Mouse (Mus musculus) midbrain, postnatal 0 days (tissue): ENCODE results near the gene Lgi4. TPM values are rescaled to one million over a fixed set of nuclear protein-coding genes. Genes with fewer than 3 reads are reported as not detected.

ENCODE experiments used
- ATAC-seq: fragments of 200-750 bp; cut with Nextera tagmentation; 2 replicates; pipeline ENCODE4 v1.8.0; 2017; ENCODE audit warnings: moderate number of reproducible peaks, mild to moderate bottlenecking, moderate TSS enrichment, moderate library complexity; ENCODE audit not compliant: low FRiP score
- DNase-seq: peaks from one replicate; pipeline ENCODE4 v3.0.0-alpha.2; 2015; ENCODE audit warnings: low spot score
- H3K27ac ChIP-seq: fragments of 300-500 bp; sonication (generic); 2 replicates; pipeline ENCODE4 v1.5.1; 2014; ENCODE audit warnings: low read depth, mild to moderate bottlenecking, low read length, mixed read lengths
- H3K27me3 ChIP-seq: fragments of 300-500 bp; sonication (generic); 2 replicates; pipeline ENCODE4 v1.6.1; 2014; ENCODE audit warnings: low read length, control low read depth, mixed read lengths; ENCODE audit not compliant: insufficient read depth
- H3K36me3 ChIP-seq: fragments of 300-500 bp; sonication (generic); 2 replicates; pipeline ENCODE4 v1.6.1; 2014; ENCODE audit warnings: low read length, control low read depth, mixed read lengths; ENCODE audit not compliant: insufficient read depth
- H3K4me1 ChIP-seq: fragments of 300-500 bp; sonication (generic); 2 replicates; pipeline ENCODE4 v1.6.1; 2014; ENCODE audit warnings: mild to moderate bottlenecking, control low read depth, antibody characterized with exemption, low read length, mixed read lengths; ENCODE audit not compliant: insufficient read depth
- H3K4me2 ChIP-seq: fragments of 300-500 bp; sonication (generic); 2 replicates; pipeline ENCODE4 v1.6.1; 2014; ENCODE audit warnings: low read depth, mild to moderate bottlenecking, low read length, mixed read lengths; ENCODE audit not compliant: poor library complexity, severe bottlenecking
- H3K4me3 ChIP-seq: fragments of 300-500 bp; sonication (generic); 2 replicates; pipeline ENCODE4 v1.5.1; 2014; ENCODE audit warnings: low read depth, mild to moderate bottlenecking, low read length, moderate library complexity
- H3K9ac ChIP-seq: fragments of 300-500 bp; sonication (generic); replicated peaks from 2 replicates; pipeline ENCODE4 v1.6.1; 2014; ENCODE audit warnings: mild to moderate bottlenecking, low read length, moderate library complexity, mixed read lengths; ENCODE audit not compliant: poor library complexity, severe bottlenecking
- H3K9me3 ChIP-seq: fragments of 300-500 bp; sonication (generic); 2 replicates; pipeline ENCODE4 v1.6.1; 2016; ENCODE audit warnings: low read length, control low read depth
- CTCF ChIP-seq: IDR thresholded peaks from 2 replicates; pipeline ENCODE4 v1.5.1; 2016; ENCODE audit warnings: antibody characterized with exemption, mild to moderate bottlenecking
- WGBS: fragments of 180-500 bp; shearing (Covaris S2); extraction: QIAGEN DNeasy Blood & Tissue Kit; methylation state at CpG from one replicate; pipeline ENCODE4 v1.1.7; 2014; 5-methylcytosine and 5-hydroxymethylcytosine counted together
- polyA plus RNA-seq: library from polyadenylated mRNA; unstranded; fragments of >200 nt; fragmentation: Nextera tagmentation; extraction: Ambion mirVana; gene quantifications from 2 replicates; pipeline ENCODE4 v1.2.1, GENCODE M21; 2015
- total RNA-seq: library from RNA; depleted of rRNA; stranded (reverse); fragments of >200 nt; gene quantifications from 2 replicates; pipeline ENCODE4 v1.2.3, GENCODE M21; 2014

The Lgi4 gene
- total and polyA plus RNA-seq, 2 experiments from 2014 or later = 0.56 to 1.3 TPM

DNA sequence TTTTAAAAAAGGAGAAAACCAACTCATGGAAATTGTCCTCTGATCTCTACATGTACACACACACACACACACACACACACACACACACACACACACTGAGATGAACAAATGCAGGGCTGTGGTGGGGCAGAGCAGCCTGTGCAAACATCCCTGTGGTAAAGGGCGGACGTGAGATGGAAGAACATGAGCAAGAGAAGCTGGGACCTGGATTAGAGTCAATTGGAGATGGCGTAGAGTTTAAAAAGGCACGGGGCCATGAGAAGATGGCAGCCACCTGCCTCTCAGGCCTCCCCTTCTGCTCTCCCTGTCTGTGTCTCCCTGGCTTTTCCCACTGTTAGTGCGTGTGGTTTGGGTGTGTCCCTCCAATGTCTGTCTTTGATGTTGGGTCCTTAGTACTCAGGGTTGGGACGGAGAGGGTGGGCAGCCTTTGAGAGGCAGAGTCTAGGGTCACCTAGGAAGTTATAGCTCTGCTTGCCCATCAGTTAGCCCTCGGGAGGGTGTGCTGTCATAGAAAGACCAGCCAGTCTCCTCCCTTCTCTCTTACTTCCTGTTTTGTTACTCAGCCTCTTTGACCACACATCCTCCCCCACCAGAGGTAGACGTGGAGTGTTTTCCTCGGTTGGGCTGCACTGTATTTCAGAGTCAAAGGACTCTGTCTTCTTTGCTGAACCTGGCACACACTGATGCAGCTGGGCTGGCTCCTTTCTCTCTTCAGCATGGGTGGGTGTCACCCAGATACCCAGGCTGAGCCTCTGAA lies 25.6 kb upstream of the Lgi4 start:
- Histone ChIP-seq H3K36me3 (peaks cover 5% of the 10 kb centered on the region; the same call in 1 of the 2 replicates), H3K27ac (no peak overlapping the region), H3K4me1 (no peaks in the 10 kb centered on the region), H3K4me2 (no peak overlapping the region), H3K9ac (no peak overlapping the region), H3K9me3 (no peaks in the 10 kb centered on the region), H3K4me3 (no peak overlapping the region), H3K27me3 (no peaks in the 10 kb centered on the region)
- no peak for TF ChIP-seq CTCF
- 77% methylated on average over 9 of the region's 9 CpGs for WGBS
- ATAC-seq = no peak
- DNase-seq = no peak

DNA sequence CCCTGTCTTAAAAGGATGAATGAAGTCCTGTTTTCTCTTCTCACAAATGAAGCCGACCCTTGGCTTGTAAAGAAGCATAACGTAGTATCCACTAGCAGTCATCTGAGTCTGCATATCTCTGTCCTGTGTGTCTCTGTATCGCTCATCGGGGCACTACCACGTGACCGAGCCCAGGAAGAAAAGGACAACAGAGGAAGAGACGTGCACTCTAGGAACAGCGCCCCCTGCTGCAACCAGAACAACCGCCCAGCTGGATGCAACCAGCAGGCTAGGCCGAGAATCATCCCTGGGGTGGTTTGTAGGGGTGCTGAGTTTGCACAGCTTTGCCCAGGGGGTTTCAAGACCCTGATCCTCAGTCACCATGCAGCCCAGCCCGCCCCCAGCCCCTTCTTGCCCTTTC lies 24.4 kb upstream of the Lgi4 start:
- TF ChIP-seq CTCF = peak; percentile 37
- Histone ChIP-seq H3K4me2 (no peak overlapping the region), H3K4me3 (no peak overlapping the region), H3K27me3 (no peaks in the 10 kb centered on the region), H3K27ac (no peak overlapping the region), H3K4me1 (no peaks in the 10 kb centered on the region), H3K36me3 (peaks cover 5% of the 10 kb centered on the region; the same call in 1 of the 2 replicates), H3K9ac (no peak overlapping the region), H3K9me3 (no peaks in the 10 kb centered on the region)
- ATAC-seq (no peak), DNase-seq (no peak)
- 62% methylated on average over 11 of the region's 11 CpGs for WGBS

DNA sequence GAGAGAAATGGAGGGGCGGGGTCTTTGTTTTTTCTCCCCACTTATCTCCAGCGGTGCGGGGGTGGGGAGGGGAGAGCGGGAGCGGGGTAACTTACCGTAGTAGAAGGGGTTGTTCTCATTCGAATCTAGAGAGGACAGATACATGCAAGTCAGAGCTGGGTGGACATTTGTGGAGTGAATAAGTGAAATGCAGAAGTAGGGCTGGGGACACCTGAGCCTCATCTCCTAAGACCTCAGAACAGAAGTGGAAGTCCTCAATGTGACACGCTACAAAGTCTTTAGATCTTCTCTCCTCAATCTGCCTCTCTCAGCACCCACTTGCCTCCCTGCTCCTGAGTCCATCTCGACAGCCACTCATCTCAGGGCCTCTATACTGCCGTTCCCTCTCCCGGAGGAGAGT lies 23.9 kb upstream of the Lgi4 start:
- Histone ChIP-seq H3K9me3 (no peaks in the 10 kb centered on the region), H3K4me1 (no peaks in the 10 kb centered on the region), H3K27me3 (no peaks in the 10 kb centered on the region; the same call in 1 of the 2 replicates), H3K27ac (no peak overlapping the region), H3K4me3 (no peak overlapping the region), H3K4me2 (no peak overlapping the region), H3K36me3 (peaks cover 5% of the 10 kb centered on the region; the same call in 1 of the 2 replicates), H3K9ac (no peak overlapping the region)
- ATAC-seq (no peak), DNase-seq (no peak)
- WGBS = 85% methylated on average over 11 of the region's 11 CpGs
- no peak for TF ChIP-seq CTCF

GRCm38 (mm10) chr7:31036917-31037316 lies 22.2 kb upstream of the Lgi4 start:
- Histone ChIP-seq H3K9ac (no peak overlapping the region), H3K27me3 (peaks cover 8% of the 10 kb centered on the region), H3K4me3 (no peak overlapping the region), H3K4me2 (no peak overlapping the region), H3K4me1 (no peaks in the 10 kb centered on the region), H3K9me3 (no peaks in the 10 kb centered on the region), H3K27ac (no peak overlapping the region), H3K36me3 (peaks cover 9% of the 10 kb centered on the region)
- TF ChIP-seq CTCF = no peak
- no peak for ATAC-seq
- WGBS = 87% methylated on average over 7 of the region's 7 CpGs
- DNase-seq = no peak

DNA sequence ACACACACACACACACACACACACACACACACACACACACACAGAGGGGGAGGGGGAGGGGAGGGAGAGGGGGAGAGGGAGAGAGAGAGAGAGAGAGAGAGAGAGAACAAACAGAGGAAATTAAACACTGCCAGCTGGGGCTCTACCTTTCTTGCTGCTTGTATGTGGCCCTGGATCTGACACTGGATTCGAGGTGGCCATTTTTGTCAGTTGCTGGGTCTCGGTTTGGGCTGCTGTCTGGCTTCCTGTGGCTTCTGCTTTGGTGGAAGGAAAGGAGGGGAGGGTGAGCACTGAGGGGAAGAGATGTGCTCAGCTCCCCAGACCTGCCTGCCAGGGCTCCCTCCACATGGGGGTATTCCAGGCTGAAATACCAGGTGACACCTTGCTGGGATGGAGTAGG lies 21.5 kb upstream of the Lgi4 start:
- H3K27ac ChIP-seq = no peak overlapping the region
- no peak overlapping the region for H3K4me2 ChIP-seq
- no peaks in the 10 kb centered on the region for H3K4me1 ChIP-seq
- ATAC-seq (no peak), DNase-seq (no peak)
- no peak overlapping the region for H3K4me3 ChIP-seq
- no peaks in the 10 kb centered on the region for H3K9me3 ChIP-seq
- peaks cover 11% of the 10 kb centered on the region for H3K36me3 ChIP-seq
- H3K9ac ChIP-seq = no peak overlapping the region
- H3K27me3 ChIP-seq = peaks cover 15% of the 10 kb centered on the region
- 56% methylated on average over 2 of the region's 2 CpGs for WGBS
- TF ChIP-seq CTCF = no peak

DNA sequence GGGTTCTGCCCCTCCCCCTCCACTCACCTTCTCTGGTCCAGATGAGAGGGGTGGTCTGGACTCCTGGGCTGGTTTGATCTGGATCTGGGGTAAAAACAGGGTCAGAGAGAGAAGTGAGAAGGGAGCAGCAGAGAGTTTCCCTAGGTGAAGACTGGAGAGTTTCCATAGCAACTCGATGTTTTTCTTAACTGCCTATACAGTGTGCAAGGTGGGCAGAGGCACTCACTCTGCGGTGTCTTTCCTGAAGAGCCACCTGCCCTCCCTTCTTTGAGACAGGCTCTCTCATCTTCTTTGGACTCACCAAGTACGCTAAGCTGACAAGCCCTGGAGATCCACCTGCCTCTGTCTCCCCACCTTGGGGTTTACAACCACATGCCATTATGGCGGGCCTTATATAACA lies 20.1 kb upstream of the Lgi4 start:
- Histone ChIP-seq H3K4me2 (no peak overlapping the region), H3K27me3 (peaks cover 16% of the 10 kb centered on the region), H3K9ac (no peak overlapping the region), H3K27ac (no peak overlapping the region), H3K4me1 (no peaks in the 10 kb centered on the region), H3K4me3 (no peak overlapping the region), H3K36me3 (peaks cover 12% of the 10 kb centered on the region), H3K9me3 (no peaks in the 10 kb centered on the region)
- 83% methylated on average over 4 of the region's 4 CpGs for WGBS
- DNase-seq (no peak), ATAC-seq (no peak)
- no peak for TF ChIP-seq CTCF
